Mouse (Mus musculus) embryonic fibroblast, embryonic 13.5 days (primary cell): ENCODE results near the gene Slc25a21. TPM values are rescaled to one million over a fixed set of nuclear protein-coding genes. Genes with fewer than 3 reads are reported as not detected.
"Not testable (repeated sequence)": the region's sequence is repeated elsewhere in the genome, so short reads cannot be mapped to it uniquely, and the experiment has no call there.

ENCODE experiments used
- H3K27ac ChIP-seq: 2 replicates; pipeline ENCODE4 v1.5.1; 2012; ENCODE audit warnings: low read length, control low read depth, inconsistent platforms; ENCODE audit not compliant: insufficient read depth
- H3K4me1 ChIP-seq: 2 replicates; pipeline ENCODE4 v1.6.1; 2011; ENCODE audit warnings: low read length; ENCODE audit not compliant: control insufficient read depth, insufficient read depth
- H3K4me3 ChIP-seq: 2 replicates; pipeline ENCODE4 v1.5.1; 2011; ENCODE audit warnings: mild to moderate bottlenecking, control low read depth, low read length; ENCODE audit not compliant: insufficient read depth
- CTCF ChIP-seq: IDR thresholded peaks from 2 replicates; pipeline ENCODE4 v1.5.1; 2011; ENCODE audit warnings: mild to moderate bottlenecking, control low read depth, low read length, moderate library complexity, borderline replicate concordance; ENCODE audit not compliant: insufficient read depth
- POLR2A ChIP-seq: IDR thresholded peaks from 2 replicates; pipeline ENCODE4 v1.6.1; 2011; ENCODE audit warnings: low read depth, mild to moderate bottlenecking, control low read depth, low read length, moderate library complexity
- polyA plus RNA-seq: library from polyadenylated mRNA; stranded (reverse); fragments of >200 nt; gene quantifications from 2 replicates; pipeline ENCODE4 v1.2.4, GENCODE M21; 2011; ENCODE audit warnings: low read depth; ENCODE audit not compliant: missing spikeins, insufficient read length

Slc25a21 gene
- polyA plus RNA-seq = 0.19 and 0.37 TPM in 2 replicates

- no peak within 1 kb of the TSS for H3K27ac ChIP-seq
- no peaks in the 10 kb centered on the region for H3K4me1 ChIP-seq
- peak within 1 kb of the TSS; percentile 30 for H3K4me3 ChIP-seq
- TF ChIP-seq POLR2A (no peak), CTCF (no peak)
Measured at GRCm38 (mm10) chr12:57197363-57198026, at the start of gene Slc25a21. TSS of gene Slc25a21 (minus strand) at chr12:57197472.

- Histone ChIP-seq H3K4me3 (no peak overlapping the region), H3K4me1 (no peaks in the 10 kb centered on the region), H3K27ac (no peak overlapping the region)
- no peak for TF ChIP-seq POLR2A
- TF ChIP-seq CTCF = no peak
Measured at GRCm38 (mm10) chr12:57243671-57244495, 46.6 kb upstream of the Slc25a21 start.

GRCm38 (mm10) chr12:57233386-57233785 lies 36.1 kb upstream of the Slc25a21 start:
- Histone ChIP-seq H3K27ac (no peak overlapping the region), H3K4me3 (no peak overlapping the region), H3K4me1 (no peaks in the 10 kb centered on the region)
- TF ChIP-seq CTCF (no peak), POLR2A (no peak)

GRCm38 (mm10) chr12:57231085-57231875 lies 34.0 kb upstream of the Slc25a21 start:
- H3K4me1 ChIP-seq = no peaks in the 10 kb centered on the region
- no peak overlapping the region for H3K27ac ChIP-seq
- no peak for TF ChIP-seq CTCF
- no peak for TF ChIP-seq POLR2A
- peak overlapping the region; percentile 81 for H3K4me3 ChIP-seq

- H3K4me1 ChIP-seq = no peaks in the 10 kb centered on the region
- TF ChIP-seq CTCF (no peak), POLR2A (peak; percentile 93)
- H3K27ac ChIP-seq = peak within 1 kb of the TSS; percentile 48
- H3K4me3 ChIP-seq = peak within 1 kb of the TSS; percentile 81
Measured at GRCm38 (mm10) chr12:57230192-57230706, 33.0 kb upstream of the Slc25a21 start, which contains the start of the genes Prps1l3 and Mipol1. TSS of gene Prps1l3 (plus strand) at chr12:57230412. TSS of gene Mipol1 (plus strand) at chr12:57230427.

GRCm38 (mm10) chr12:57229703-57230102 lies 32.4 kb upstream of the Slc25a21 start:
- peak overlapping the region; percentile 16; the same call in 1 of the 2 replicates for H3K27ac ChIP-seq
- peak overlapping the region; percentile 29 for H3K4me3 ChIP-seq
- no peak for TF ChIP-seq CTCF
- TF ChIP-seq POLR2A = no peak
- H3K4me1 ChIP-seq = no peaks in the 10 kb centered on the region

GRCm38 (mm10) chr12:57227776-57228175 lies 30.5 kb upstream of the Slc25a21 start:
- no peak for TF ChIP-seq POLR2A
- TF ChIP-seq CTCF = no peak
- Histone ChIP-seq H3K27ac (no peak overlapping the region), H3K4me1 (no peaks in the 10 kb centered on the region), H3K4me3 (no peak overlapping the region)

- no peaks in the 10 kb centered on the region for H3K4me1 ChIP-seq
Measured at GRCm38 (mm10) chr12:57226411-57226810, 29.1 kb upstream of the Slc25a21 start.

GRCm38 (mm10) chr12:57212463-57212862 lies 15.2 kb upstream of the Slc25a21 start:
- H3K4me3 ChIP-seq, H3K27ac ChIP-seq, H3K4me1 ChIP-seq: not testable (repeated sequence)

More at GRCm38 (mm10) chr12:57226411-57226810, 29.1 kb upstream of the Slc25a21 start:
- H3K27ac ChIP-seq = no peak overlapping the region
- H3K4me3 ChIP-seq = no peak overlapping the region
- TF ChIP-seq CTCF = no peak
- TF ChIP-seq POLR2A = no peak
